13 mouse cellular contexts compared by ENCODE assay signal in the genomic region with DNA sequence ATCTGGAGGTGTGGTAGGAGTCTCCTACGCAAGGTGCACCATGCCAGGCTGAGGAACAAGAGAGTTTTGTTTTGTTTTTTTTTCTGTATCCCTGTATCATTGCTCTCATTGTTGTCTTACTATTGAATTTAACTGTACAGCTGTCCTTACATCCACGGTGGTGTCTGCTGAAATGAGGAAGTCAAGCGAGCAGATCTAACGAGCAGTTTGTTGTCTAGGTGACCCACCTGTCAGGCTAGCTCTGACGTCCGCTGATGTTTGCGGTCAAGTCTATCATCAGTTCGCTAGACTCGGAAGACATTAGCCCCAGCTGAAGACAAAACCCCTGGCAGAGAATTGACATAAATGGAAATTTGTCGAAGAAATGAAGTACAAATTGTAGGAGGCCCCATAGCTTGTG.
DNase-seq lines count a peak whose midpoint lies in the region; ATAC-seq and TF ChIP-seq lines count a peak whose summit lies in the region.
"Had no signal": no experiment of that assay in that cellular context is flagged by ENCODE, and none has a peak within 500 bp of the region (broad histone marks: within the 10 kb centered on the region; RNA-seq: fewer than 3 reads in every experiment).

No protein-coding gene starts in this region.

- peak; percentile 64 for DNase-seq in CD4-positive, CD25-positive, alpha-beta regulatory T cell, adult 2 months (ENCODE audit: low read depth, low spot score)
- peak; percentile 55 for DNase-seq in naive thymus-derived CD4-positive, alpha-beta T cell, adult 2 months (ENCODE audit: low read depth)
- no peak for DNase-seq in cerebellum, postnatal 25 days
- no peak for DNase-seq in gastrocnemius, adult 18-20 months (ENCODE audit: low spot score)
- no peak for DNase-seq in frontal cortex, postnatal 10 days (ENCODE audit: low spot score in 2 of 2)
- DNase-seq: adrenal gland, adult 2 months; cerebellum, postnatal 14 days; lung, adult 18-20 months had no signal

- H3K4me2 ChIP-seq in heart, embryonic 12.5 days, result no peak overlapping the region
- H3K4me2 ChIP-seq in heart, embryonic 11.5 days, result no peak overlapping the region
- H3K4me2 ChIP-seq: midbrain, embryonic 11.5 days; neural tube, embryonic 13.5 days had no signal

- H3K4me3 ChIP-seq in heart, embryonic 12.5 days, result no peak overlapping the region
- no peak overlapping the region for H3K4me3 ChIP-seq in heart, embryonic 11.5 days (ENCODE audit: low read depth, low read length)
- H3K4me3 ChIP-seq in bone marrow, adult 2 months (replicated peaks; ENCODE audit: control insufficient read depth, low read depth, low read length), result no peak overlapping the region
- H3K4me3 ChIP-seq: neural tube, embryonic 13.5 days had no signal

- no peaks in the 10 kb centered on the region for H3K27me3 ChIP-seq in heart, embryonic 12.5 days (replicated peaks)
- H3K27me3 ChIP-seq in heart, embryonic 11.5 days (ENCODE audit: control insufficient read depth, insufficient read depth, low read length), result no peaks in the 10 kb centered on the region
- H3K27me3 ChIP-seq: neural tube, embryonic 13.5 days had no signal

- TF ChIP-seq CTCF in bone marrow, adult 2 months (IDR thresholded peaks at IDR 0.05; ENCODE audit: control insufficient read depth, insufficient read depth, low read length), result no peak

- ATAC-seq in heart, embryonic 12.5 days (ENCODE audit: insufficient number of reproducible peaks, low FRiP score), result no peak
- no peak for ATAC-seq in heart, embryonic 11.5 days (replicated peaks; ENCODE audit: insufficient number of reproducible peaks, low FRiP score, low TSS enrichment)

- 0 out of 2 replicates have a peak overlapping the region, but pooled peaks have one; percentile 5 for H3K27ac ChIP-seq in heart, embryonic 12.5 days (ENCODE audit: poor library complexity, severe bottlenecking)
- no peak overlapping the region for H3K27ac ChIP-seq in heart, embryonic 11.5 days (ENCODE audit: low read depth, low read length)
- peak overlapping the region; percentile 34; the same call in 1 of the 2 replicates for H3K27ac ChIP-seq in bone marrow, adult 2 months (ENCODE audit: control insufficient read depth, insufficient read depth, low read depth, low read length, poor library complexity)
- H3K27ac ChIP-seq: neural tube, embryonic 13.5 days had no signal

- H3K36me3 ChIP-seq in heart, embryonic 12.5 days, result no peaks in the 10 kb centered on the region
- H3K36me3 ChIP-seq in heart, embryonic 11.5 days (ENCODE audit: control insufficient read depth, insufficient read depth, low read length), result no peaks in the 10 kb centered on the region

- H3K9ac ChIP-seq in heart, embryonic 12.5 days, result no peak overlapping the region
- no peak overlapping the region for H3K9ac ChIP-seq in heart, embryonic 11.5 days (ENCODE audit: low read depth, low read length)
- H3K9ac ChIP-seq: neural tube, embryonic 13.5 days had no signal

- WGBS in heart, embryonic 12.5 days, result 84% methylated on average over 10 of the region's 10 CpGs
- WGBS in heart, embryonic 11.5 days (ENCODE audit: insufficient replicate concordance), result 82% methylated on average over 10 of the region's 10 CpGs
- 17% methylated on average over 10 of the region's 10 CpGs for WGBS in bone marrow, adult 2 months

- H3K9me3 ChIP-seq in heart, embryonic 12.5 days (replicated peaks), result no peaks in the 10 kb centered on the region; the same call in none of the 2 replicates
- H3K9me3 ChIP-seq in heart, embryonic 11.5 days (replicated peaks; ENCODE audit: control insufficient read depth, low read length), result 0 out of 2 replicates have a peak, but pooled peaks cover 2% of the 10 kb centered on the region

- no peak for TF ChIP-seq POLR2A in bone marrow, adult 2 months (IDR thresholded peaks at IDR 0.05; ENCODE audit: borderline replicate concordance, control insufficient read depth, low read depth, low read length)

- H3K4me1 ChIP-seq in heart, embryonic 12.5 days (replicated peaks), result peaks cover 18% of the 10 kb centered on the region
- peaks cover 10% of the 10 kb centered on the region for H3K4me1 ChIP-seq in heart, embryonic 11.5 days (ENCODE audit: control insufficient read depth, insufficient read depth, low read length)
- no peaks in the 10 kb centered on the region; the same call in 1 of the 2 replicates for H3K4me1 ChIP-seq in bone marrow, adult 2 months (ENCODE audit: control insufficient read depth, insufficient read depth, low read length)

Comparison
In these comparisons a context has a peak if more than half of its experiments do, and no peak if none do; other contexts are left out.
1. DNase-seq: peak in CD4-positive, CD25-positive, alpha-beta regulatory T cell, adult 2 months (single experiment) and naive thymus-derived CD4-positive, alpha-beta T cell, adult 2 months (single experiment); none in cerebellum, postnatal 25 days (0 of 2), gastrocnemius, adult 18-20 months (single experiment) and frontal cortex, postnatal 10 days (0 of 2).